Mouse (Mus musculus): ENCODE results near the gene Ankmy1.

DNA sequence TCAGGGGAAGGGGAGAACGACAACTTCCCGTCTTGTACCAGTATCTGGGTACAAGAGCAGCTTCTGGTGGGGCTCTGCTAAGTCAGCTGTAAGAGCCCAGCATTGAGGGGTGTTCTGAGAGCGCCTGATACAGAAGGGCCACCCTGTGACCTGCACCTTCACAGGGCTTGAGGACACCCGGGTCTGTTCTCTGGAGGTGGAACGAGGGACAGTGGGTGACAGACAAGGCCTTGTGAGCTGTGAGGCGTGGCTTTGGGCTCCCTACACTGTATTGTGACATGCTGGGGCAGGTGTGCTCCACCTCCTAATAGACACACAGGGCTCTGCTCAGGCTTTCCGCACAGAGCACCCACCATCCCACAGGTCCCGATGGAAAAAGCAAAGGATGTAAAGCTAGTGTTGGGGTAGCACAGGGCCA, 9.0 kb upstream of the Ankmy1 start:
- TF ChIP-seq CTCF (IDR thresholded peaks at IDR 0.05; ENCODE audit: low read depth, low read length), result no peak
- no peak for TF ChIP-seq POLR2A (IDR thresholded peaks at IDR 0.05; ENCODE audit: borderline replicate concordance, low read depth, low read length)
